Mouse (Mus musculus) spleen, embryonic (tissue): ENCODE results near the gene Drc3.

Source experiments
- CTCF ChIA-PET: fragments of 350-600 bp; sonication (Branson Sonifier 250); formaldehyde crosslinking; loops from one replicate; lab custom pipeline; 2022; lab: Charles Lee

The Drc3 gene

GRCm38 (mm10) chr11:60352559-60353411, at the start of gene Drc3, which contains the start of gene Tom1l2:
TSS of gene Drc3 (plus strand) at chr11:60353329.
TSS of gene Tom1l2 (minus strand) at chr11:60352905.
- CTCF ChIA-PET, result no interaction called here

- CTCF ChIA-PET, result interaction anchor here (0.7 kb wide), 1 partner anchor 266 kb away, joined by 10 read pairs; no protein-coding TSS in a partner anchor
Observed at GRCm38 (mm10) chr11:60303497-60303896, 49.6 kb upstream of the Drc3 start.

- CTCF ChIA-PET, result no interaction called here
Observed at GRCm38 (mm10) chr11:60305611-60306010, 47.5 kb upstream of the Drc3 start.

- CTCF ChIA-PET, result interaction anchor here (0.7 kb wide), 1 partner anchor 76 kb away, joined by 13 read pairs; no protein-coding TSS in a partner anchor
Observed at GRCm38 (mm10) chr11:60306834-60307233, 46.3 kb upstream of the Drc3 start.

GRCm38 (mm10) chr11:60307375-60307825, 45.7 kb upstream of the Drc3 start:
- CTCF ChIA-PET, result no interaction called here

- CTCF ChIA-PET, result interaction anchor here (0.6 to 0.7 kb wide), 2 partner anchors 111 to 1075 kb away, joined by 6 to 9 read pairs; no protein-coding TSS in a partner anchor
Observed at GRCm38 (mm10) chr11:60308061-60308460, 45.1 kb upstream of the Drc3 start.

- CTCF ChIA-PET, result interaction anchor here (0.6 to 0.7 kb wide), 2 partner anchors 112 to 1076 kb away, joined by 6 to 9 read pairs; no protein-coding TSS in a partner anchor
Observed at GRCm38 (mm10) chr11:60308506-60309116, 44.5 kb upstream of the Drc3 start.

GRCm38 (mm10) chr11:60309875-60310274, 43.3 kb upstream of the Drc3 start:
- CTCF ChIA-PET, result no interaction called here

- CTCF ChIA-PET, result no interaction called here
Observed at GRCm38 (mm10) chr11:60311025-60311854, 41.9 kb upstream of the Drc3 start.

GRCm38 (mm10) chr11:60316250-60316649, 36.9 kb upstream of the Drc3 start:
- CTCF ChIA-PET, result no interaction called here

GRCm38 (mm10) chr11:60316883-60317282, 36.2 kb upstream of the Drc3 start:
- CTCF ChIA-PET, result no interaction called here

- CTCF ChIA-PET, result no interaction called here
Observed at GRCm38 (mm10) chr11:60317376-60318102, 35.6 kb upstream of the Drc3 start.

- CTCF ChIA-PET, result no interaction called here
Observed at GRCm38 (mm10) chr11:60318716-60319115, 34.4 kb upstream of the Drc3 start.

- CTCF ChIA-PET, result no interaction called here
Observed at GRCm38 (mm10) chr11:60319257-60320066, 33.7 kb upstream of the Drc3 start.

- CTCF ChIA-PET, result no interaction called here
Observed at GRCm38 (mm10) chr11:60320426-60321037, 32.6 kb upstream of the Drc3 start.

- CTCF ChIA-PET, result no interaction called here
Observed at GRCm38 (mm10) chr11:60321438-60321837, 31.7 kb upstream of the Drc3 start.

GRCm38 (mm10) chr11:60323731-60324130, 29.4 kb upstream of the Drc3 start:
- CTCF ChIA-PET, result no interaction called here

- CTCF ChIA-PET, result no interaction called here
Observed at GRCm38 (mm10) chr11:60330551-60330950, 22.6 kb upstream of the Drc3 start.

GRCm38 (mm10) chr11:60333461-60333860, 19.7 kb upstream of the Drc3 start:
- CTCF ChIA-PET, result no interaction called here

- CTCF ChIA-PET, result no interaction called here
Observed at GRCm38 (mm10) chr11:60334124-60334523, 19.0 kb upstream of the Drc3 start.
